Mouse (Mus musculus): ENCODE measurements around the gene Amph. TPM values are rescaled to one million over a fixed set of nuclear protein-coding genes. Genes with fewer than 3 reads are reported as not detected.

Gene Amph
- polyA plus RNA-seq, 1 experiment = not detected

- TF ChIP-seq CTCF (IDR thresholded peaks at IDR 0.05; ENCODE audit: control insufficient read depth, insufficient read depth, insufficient read length) = no peak
- no peak for TF ChIP-seq CEBPB (IDR thresholded peaks at IDR 0.05; ENCODE audit: low read depth)
- TF ChIP-seq MAX (IDR thresholded peaks at IDR 0.05) = no peak
- no peak overlapping the region for H3ac ChIP-seq (ENCODE audit: control insufficient read depth, insufficient read length, low read depth)
These were observed 1.7 kb downstream of the Amph start for GRCm38 (mm10) chr13:18949626-18950200.

GRCm38 (mm10) chr13:18953575-18953974 is 5.6 kb downstream of the Amph start:
- Histone ChIP-seq H3ac (ENCODE audit: control insufficient read depth, insufficient read length, low read depth) (no peak overlapping the region), H3K79me2 (ENCODE audit: control insufficient read depth, insufficient read depth) (no peaks in the 10 kb centered on the region), H3K36me3 (ENCODE audit: control insufficient read depth, insufficient read depth) (no peaks in the 10 kb centered on the region), H3K4me3 (ENCODE audit: insufficient read depth, poor library complexity, severe bottlenecking) (no peak overlapping the region), H3K79me3 (ENCODE audit: low read depth) (no peaks in the 10 kb centered on the region), H3K27me3 (ENCODE audit: control insufficient read depth, insufficient read depth, insufficient read length) (peaks cover 3% of the 10 kb centered on the region)
- no peak for TF ChIP-seq MAX (IDR thresholded peaks at IDR 0.05)
- no peak for TF ChIP-seq CTCF (IDR thresholded peaks at IDR 0.05; ENCODE audit: control insufficient read depth, insufficient read depth, insufficient read length)
- no peak for TF ChIP-seq MYOG (IDR thresholded peaks at IDR 0.05; ENCODE audit: control insufficient read depth, extremely low read depth, insufficient read length)
- TF ChIP-seq USF1 (IDR thresholded peaks at IDR 0.05; ENCODE audit: low read depth) = no peak
- no peak for TF ChIP-seq FOSL1 (IDR thresholded peaks at IDR 0.05; ENCODE audit: insufficient read depth, low read length, poor library complexity, severe bottlenecking)
- TF ChIP-seq CEBPB (IDR thresholded peaks at IDR 0.05; ENCODE audit: low read depth) = no peak
- no peak for TF ChIP-seq MYOD1 (IDR thresholded peaks at IDR 0.05; ENCODE audit: control insufficient read depth, insufficient read length, low read depth)

More at GRCm38 (mm10) chr13:18949626-18950200, 1.7 kb downstream of the Amph start:
- H3K36me3 ChIP-seq (ENCODE audit: control insufficient read depth, insufficient read depth) = no peaks in the 10 kb centered on the region
- no peaks in the 10 kb centered on the region for H3K79me2 ChIP-seq (ENCODE audit: control insufficient read depth, insufficient read depth)
- H3K79me3 ChIP-seq (ENCODE audit: low read depth) = no peaks in the 10 kb centered on the region
- peaks cover 7% of the 10 kb centered on the region for H3K27me3 ChIP-seq (ENCODE audit: control insufficient read depth, insufficient read depth, insufficient read length)
- H3K4me3 ChIP-seq (ENCODE audit: insufficient read depth, poor library complexity, severe bottlenecking) = no peak overlapping the region

- Histone ChIP-seq H3K4me3 (ENCODE audit: insufficient read depth, poor library complexity, severe bottlenecking) (no peak overlapping the region), H3ac (ENCODE audit: control insufficient read depth, insufficient read length, low read depth) (no peak overlapping the region), H3K79me2 (ENCODE audit: control insufficient read depth, insufficient read depth) (no peaks in the 10 kb centered on the region), H3K27me3 (ENCODE audit: control insufficient read depth, insufficient read depth, insufficient read length) (no peaks in the 10 kb centered on the region), H3K79me3 (ENCODE audit: low read depth) (no peaks in the 10 kb centered on the region), H3K36me3 (ENCODE audit: control insufficient read depth, insufficient read depth) (no peaks in the 10 kb centered on the region)
- TF ChIP-seq MYOG (IDR thresholded peaks at IDR 0.05; ENCODE audit: control insufficient read depth, extremely low read depth, insufficient read length) (no peak), MAX (IDR thresholded peaks at IDR 0.05) (no peak), USF1 (IDR thresholded peaks at IDR 0.05; ENCODE audit: low read depth) (no peak), CTCF (IDR thresholded peaks at IDR 0.05; ENCODE audit: control insufficient read depth, insufficient read depth, insufficient read length) (no peak), CEBPB (IDR thresholded peaks at IDR 0.05; ENCODE audit: low read depth) (no peak), FOSL1 (IDR thresholded peaks at IDR 0.05; ENCODE audit: insufficient read depth, low read length, poor library complexity, severe bottlenecking) (no peak), MYOD1 (IDR thresholded peaks at IDR 0.05; ENCODE audit: control insufficient read depth, insufficient read length, low read depth) (no peak)
These were observed 8.3 kb downstream of the Amph start for GRCm38 (mm10) chr13:18956065-18956913.

- no peak overlapping the region for H3ac ChIP-seq (ENCODE audit: control insufficient read depth, insufficient read length, low read depth)
- H3K79me2 ChIP-seq (ENCODE audit: control insufficient read depth, insufficient read depth) = no peaks in the 10 kb centered on the region
- H3K4me3 ChIP-seq (ENCODE audit: insufficient read depth, poor library complexity, severe bottlenecking) = no peak overlapping the region
- H3K79me3 ChIP-seq (ENCODE audit: low read depth) = no peaks in the 10 kb centered on the region
- TF ChIP-seq FOSL1 (IDR thresholded peaks at IDR 0.05; ENCODE audit: insufficient read depth, low read length, poor library complexity, severe bottlenecking) = no peak
- TF ChIP-seq MYOG (IDR thresholded peaks at IDR 0.05; ENCODE audit: control insufficient read depth, extremely low read depth, insufficient read length) = no peak
- TF ChIP-seq CEBPB (IDR thresholded peaks at IDR 0.05; ENCODE audit: low read depth) = no peak
- TF ChIP-seq USF1 (IDR thresholded peaks at IDR 0.05; ENCODE audit: low read depth) = no peak
- TF ChIP-seq CTCF (IDR thresholded peaks at IDR 0.05; ENCODE audit: control insufficient read depth, insufficient read depth, insufficient read length) = no peak
- TF ChIP-seq MYOD1 (IDR thresholded peaks at IDR 0.05; ENCODE audit: control insufficient read depth, insufficient read length, low read depth) = no peak
- no peak for TF ChIP-seq MAX (IDR thresholded peaks at IDR 0.05)
- H3K27me3 ChIP-seq (ENCODE audit: control insufficient read depth, insufficient read depth, insufficient read length) = no peaks in the 10 kb centered on the region
- H3K36me3 ChIP-seq (ENCODE audit: control insufficient read depth, insufficient read depth) = no peaks in the 10 kb centered on the region
These were observed 9.0 kb downstream of the Amph start for GRCm38 (mm10) chr13:18957028-18957427.

- H3K4me3 ChIP-seq (ENCODE audit: insufficient read depth, poor library complexity, severe bottlenecking) = no peak overlapping the region
- no peaks in the 10 kb centered on the region for H3K36me3 ChIP-seq (ENCODE audit: control insufficient read depth, insufficient read depth)
- H3K27me3 ChIP-seq (ENCODE audit: control insufficient read depth, insufficient read depth, insufficient read length) = no peaks in the 10 kb centered on the region
- H3K79me2 ChIP-seq (ENCODE audit: control insufficient read depth, insufficient read depth) = no peaks in the 10 kb centered on the region
- no peaks in the 10 kb centered on the region for H3K79me3 ChIP-seq (ENCODE audit: low read depth)
- no peak for TF ChIP-seq MAX (IDR thresholded peaks at IDR 0.05)
- no peak for TF ChIP-seq CTCF (IDR thresholded peaks at IDR 0.05; ENCODE audit: control insufficient read depth, insufficient read depth, insufficient read length)
- TF ChIP-seq FOSL1 (IDR thresholded peaks at IDR 0.05; ENCODE audit: insufficient read depth, low read length, poor library complexity, severe bottlenecking) = no peak
- TF ChIP-seq CEBPB (IDR thresholded peaks at IDR 0.05; ENCODE audit: low read depth) = no peak
- TF ChIP-seq MYOG (IDR thresholded peaks at IDR 0.05; ENCODE audit: control insufficient read depth, extremely low read depth, insufficient read length) = no peak
- TF ChIP-seq MYOD1 (IDR thresholded peaks at IDR 0.05; ENCODE audit: control insufficient read depth, insufficient read length, low read depth) = no peak
- no peak for TF ChIP-seq USF1 (IDR thresholded peaks at IDR 0.05; ENCODE audit: low read depth)
- no peak overlapping the region for H3ac ChIP-seq (ENCODE audit: control insufficient read depth, insufficient read length, low read depth)
These were observed 24.6 kb downstream of the Amph start for GRCm38 (mm10) chr13:18972571-18972970.
